Mouse (Mus musculus): ENCODE data around the gene Acvr2a.
A peak's percentile ranks its signal among the peaks of the same experiment; 100 is the strongest.

DNA sequence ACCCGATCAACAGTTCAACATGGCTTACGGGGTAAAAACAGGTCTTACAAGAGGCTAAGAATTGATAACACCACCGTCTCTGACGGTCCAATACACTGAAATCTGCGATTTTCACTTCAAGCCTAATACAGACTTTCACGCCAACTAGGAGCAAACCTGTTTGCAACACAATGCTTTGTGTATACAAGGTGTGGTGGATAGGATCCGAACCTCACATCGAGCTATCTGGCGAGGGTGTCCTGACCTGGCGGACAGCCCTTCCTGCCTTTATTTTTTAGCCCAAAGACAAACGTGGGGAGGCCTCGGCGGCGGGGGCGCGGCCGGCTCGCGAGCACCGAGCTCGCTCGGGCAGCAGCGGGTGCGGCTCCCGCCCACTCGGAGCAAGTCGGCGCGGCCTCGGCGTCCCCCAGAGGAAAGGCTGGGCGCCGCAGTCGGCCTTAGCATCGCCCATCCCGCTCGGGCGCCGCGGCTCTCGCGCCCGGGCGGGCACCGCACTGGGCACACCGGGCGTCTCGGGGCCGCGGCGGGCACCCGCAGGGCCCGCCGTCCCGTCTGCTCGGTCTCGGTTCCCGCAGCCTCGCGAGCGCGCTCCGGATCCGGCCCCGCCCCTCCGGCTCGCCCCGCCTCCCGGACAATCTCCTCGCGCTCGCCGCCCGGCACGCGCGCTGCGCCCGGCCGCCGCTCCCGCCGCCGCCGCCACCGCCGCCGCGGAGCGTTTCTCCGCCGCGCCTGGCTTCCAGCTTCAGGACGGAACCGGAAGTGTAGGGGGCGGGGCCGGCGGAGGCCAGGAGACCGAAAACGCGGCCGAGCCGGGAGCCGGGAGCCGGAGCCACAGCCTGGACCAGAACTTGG is at the start of gene Acvr2a:
- TF ChIP-seq CTCF (IDR thresholded peaks at IDR 0.05; ENCODE audit: control insufficient read depth, insufficient read depth, insufficient read length), result peak; percentile 44
- TF ChIP-seq MYOD1 (IDR thresholded peaks at IDR 0.05; ENCODE audit: control insufficient read depth, insufficient read length, low read depth), result no peak
